Mouse (Mus musculus): ENCODE data around the gene Bex4. TPM values are rescaled to one million over a fixed set of nuclear protein-coding genes. Genes with fewer than 3 reads are reported as not detected.

Gene Bex4
- total RNA-seq, 2 experiments from 2014 or later: 0.83 to 1.1 TPM

GRCm38 (mm10) chrX:136180897-136181553 is 42.2 kb downstream of the Bex4 start:
- DNase-seq (ENCODE audit: low spot score): no peak
- intact Hi-C loops (cut with DNase I): no loop called here

- DNase-seq (ENCODE audit: low spot score): no peak
- intact Hi-C loops (cut with DNase I): no loop called here
Observed at GRCm38 (mm10) chrX:136183107-136183506, 44.3 kb downstream of the Bex4 start.

Small RNA genes lying within 50 kb of the gene (microRNA-seq; reads per million reads assigned to microRNA genes)
- gene Mir6383: not detected

Other genes starting within 250 kb of the Bex4 start
- 1 to 10 TPM; 2.0 to 3.0 TPM for gene Arxes2, start 145.2 kb upstream of the Bex4 start, total RNA-seq (2021)
- gene Arxes1, start 105.6 kb upstream of the Bex4 start, total RNA-seq (2021): under 1 TPM; 0.81 to 0.86 TPM
- under 1 TPM in 1 of 2 experiments, not detected in 1; 0.29 TPM for gene Bex2, start 70.8 kb upstream of the Bex4 start, total RNA-seq (2021)
- under 1 TPM in 1 of 2 experiments, not detected in 1; 0.22 TPM for gene Nxf3, start 53.7 kb upstream of the Bex4 start, total RNA-seq (2021)
- 10 to 100 TPM; 20.6 to 23.8 TPM for gene Tceal8, start 33.3 kb downstream of the Bex4 start, total RNA-seq (2021)
- gene Tceal5, start 64.9 kb downstream of the Bex4 start, total RNA-seq (2021): under 1 TPM; 0.50 to 0.94 TPM
- gene Tceal7, start 75.8 kb downstream of the Bex4 start, total RNA-seq (2021): 1 to 10 TPM in 1 of 2 experiments, under 1 TPM in 1; 0.95 to 1.3 TPM
- 1 to 10 TPM; 2.0 to 3.6 TPM for gene Bex1, start 76.5 kb downstream of the Bex4 start, total RNA-seq (2021)
- 10 to 100 TPM; 31.2 to 36.5 TPM for gene Tceal9, start 106.1 kb downstream of the Bex4 start, total RNA-seq (2021)
- gene Bex3, start 131.3 kb downstream of the Bex4 start, total RNA-seq (2021): 10 to 100 TPM; 12.2 to 17.1 TPM

Data from heart, postnatal 25 days (tissue).